Mouse (Mus musculus): ENCODE measurements around the gene Tesmin. TPM values are rescaled to one million over a fixed set of nuclear protein-coding genes. Genes with fewer than 3 reads are reported as not detected.

Tesmin gene
- polyA plus RNA-seq, 1 experiment from 2014 or later: 0.66 TPM

- H3K4me1 ChIP-seq (replicated peaks): no peaks in the 10 kb centered on the region
- no peaks in the 10 kb centered on the region for H3K27me3 ChIP-seq
- H3K4me3 ChIP-seq: no peak overlapping the region
- WGBS: 86% methylated on average over 4 of the region's 4 CpGs
- H3K27ac ChIP-seq (replicated peaks): no peak overlapping the region
- no peak overlapping the region for H3K9ac ChIP-seq
- no peak overlapping the region for H3K4me2 ChIP-seq
- H3K36me3 ChIP-seq: 0 out of 2 replicates have a peak, but pooled peaks cover 2% of the 10 kb centered on the region
- no peak for ATAC-seq (ENCODE audit: low FRiP score, low read depth)
- H3K9me3 ChIP-seq: no peaks in the 10 kb centered on the region
These were observed 25.1 kb upstream of the Tesmin start for GRCm38 (mm10) chr19:3363510-3363909.

DNA sequence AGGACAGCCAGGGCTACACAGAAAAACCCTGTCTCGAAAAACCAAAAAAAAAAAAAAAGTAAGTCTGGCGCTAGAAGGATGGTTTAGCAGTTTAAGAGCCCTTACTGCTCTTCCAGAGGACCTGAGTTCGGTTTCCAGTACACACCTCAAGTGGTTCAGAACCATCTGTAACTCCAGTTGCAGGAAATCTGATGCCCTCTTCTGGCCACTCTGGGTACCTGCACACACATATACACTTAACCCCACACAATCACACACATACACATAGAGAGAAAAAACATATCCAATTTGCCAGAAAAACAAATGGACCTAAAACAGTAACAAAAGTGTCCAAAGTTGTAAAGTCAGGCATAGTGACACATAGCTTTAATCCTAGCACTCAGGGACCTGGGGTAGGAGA is 23.6 kb upstream of the Tesmin start:
- Histone ChIP-seq H3K36me3 (no peaks in the 10 kb centered on the region), H3K9ac (no peak overlapping the region), H3K4me1 (replicated peaks) (no peaks in the 10 kb centered on the region), H3K9me3 (no peaks in the 10 kb centered on the region), H3K27me3 (no peaks in the 10 kb centered on the region), H3K4me2 (no peak overlapping the region), H3K4me3 (no peak overlapping the region), H3K27ac (replicated peaks) (no peak overlapping the region)
- WGBS: 88% methylated on average over 3 of the region's 3 CpGs
- no peak for ATAC-seq (ENCODE audit: low FRiP score, low read depth)

DNA sequence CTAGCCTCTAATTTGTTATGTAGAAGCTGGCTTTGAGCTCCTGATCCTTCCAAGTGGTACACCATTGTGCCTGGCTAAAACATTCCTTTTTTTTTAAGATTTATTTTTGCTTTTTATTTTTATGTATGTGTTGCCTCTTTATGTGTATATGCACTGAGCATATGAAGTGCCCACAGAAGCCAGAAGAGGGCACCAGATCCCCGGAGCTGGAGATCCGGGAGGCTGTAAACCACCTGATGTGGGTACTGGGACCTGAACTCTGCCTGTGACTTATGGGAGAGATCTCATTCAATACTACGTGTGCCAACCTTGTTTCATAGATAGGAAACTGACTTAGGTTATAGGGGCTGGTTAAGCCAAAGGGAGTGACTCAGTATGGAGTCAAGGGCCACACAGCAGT is 20.4 kb upstream of the Tesmin start:
- Histone ChIP-seq H3K9ac (no peak overlapping the region), H3K4me2 (no peak overlapping the region), H3K36me3 (no peaks in the 10 kb centered on the region), H3K4me1 (replicated peaks) (no peaks in the 10 kb centered on the region), H3K4me3 (no peak overlapping the region), H3K27me3 (no peaks in the 10 kb centered on the region), H3K9me3 (no peaks in the 10 kb centered on the region), H3K27ac (replicated peaks) (no peak overlapping the region)
- 92% methylated on average over 3 of the region's 3 CpGs for WGBS
- ATAC-seq (ENCODE audit: low FRiP score, low read depth): no peak

GRCm38 (mm10) chr19:3373380-3373779 is 15.3 kb upstream of the Tesmin start:
- WGBS: 66% methylated on average over 12 of the region's 12 CpGs
- Histone ChIP-seq H3K4me1 (replicated peaks) (no peaks in the 10 kb centered on the region), H3K27me3 (no peaks in the 10 kb centered on the region), H3K9ac (no peak overlapping the region), H3K36me3 (no peaks in the 10 kb centered on the region), H3K4me3 (no peak overlapping the region), H3K4me2 (no peak overlapping the region), H3K9me3 (no peaks in the 10 kb centered on the region), H3K27ac (replicated peaks) (no peak overlapping the region)
- no peak for ATAC-seq (ENCODE audit: low FRiP score, low read depth)

- no peaks in the 10 kb centered on the region for H3K27me3 ChIP-seq
- no peaks in the 10 kb centered on the region for H3K9me3 ChIP-seq
- H3K4me3 ChIP-seq: no peak overlapping the region
- no peaks in the 10 kb centered on the region for H3K36me3 ChIP-seq
- no peak overlapping the region for H3K27ac ChIP-seq (replicated peaks)
- 65% methylated on average over 2 of the region's 2 CpGs for WGBS
- ATAC-seq (ENCODE audit: low FRiP score, low read depth): no peak
- no peak overlapping the region for H3K9ac ChIP-seq
- H3K4me2 ChIP-seq: no peak overlapping the region
- H3K4me1 ChIP-seq (replicated peaks): no peaks in the 10 kb centered on the region
These were observed 14.6 kb upstream of the Tesmin start for GRCm38 (mm10) chr19:3374028-3374427.

DNA sequence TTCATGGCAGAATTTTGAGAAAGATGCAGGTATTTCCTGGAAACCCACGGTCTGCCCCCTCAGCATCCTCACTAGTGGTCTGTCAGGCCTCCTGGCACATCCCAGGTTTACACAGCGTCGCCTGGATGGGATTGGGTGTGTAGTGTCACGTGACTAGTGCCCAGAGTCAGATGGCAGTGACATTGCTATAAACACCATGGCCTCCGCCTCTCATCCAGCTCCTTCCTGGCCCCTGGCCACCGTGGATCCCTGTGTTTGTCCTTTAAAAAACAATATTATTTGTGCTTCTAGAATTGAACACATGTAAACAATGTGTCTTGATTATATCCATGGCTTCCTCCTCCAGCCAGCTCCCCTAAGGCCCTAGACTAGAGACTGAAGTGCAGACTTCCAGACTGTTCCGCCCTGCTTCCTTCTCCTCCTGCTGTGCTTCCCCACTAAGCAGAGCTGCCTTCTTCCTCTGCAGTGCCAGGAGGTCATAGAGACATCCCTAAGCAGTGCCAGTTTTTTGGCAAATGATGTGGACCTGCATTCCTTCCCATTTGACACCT is 12.6 kb upstream of the Tesmin start:
- Histone ChIP-seq H3K4me3 (no peak overlapping the region), H3K9me3 (no peaks in the 10 kb centered on the region), H3K4me1 (replicated peaks) (no peaks in the 10 kb centered on the region), H3K27ac (replicated peaks) (no peak overlapping the region), H3K9ac (no peak overlapping the region), H3K27me3 (no peaks in the 10 kb centered on the region), H3K4me2 (no peak overlapping the region), H3K36me3 (no peaks in the 10 kb centered on the region)
- 68% methylated on average over 7 of the region's 7 CpGs for WGBS
- no peak for ATAC-seq (ENCODE audit: low FRiP score, low read depth)

- Histone ChIP-seq H3K36me3 (no peaks in the 10 kb centered on the region), H3K27ac (replicated peaks) (no peak overlapping the region), H3K4me2 (no peak overlapping the region), H3K9ac (no peak overlapping the region), H3K9me3 (no peaks in the 10 kb centered on the region), H3K27me3 (no peaks in the 10 kb centered on the region), H3K4me3 (no peak overlapping the region), H3K4me1 (replicated peaks) (no peaks in the 10 kb centered on the region)
- 31% methylated on average over 4 of the region's 4 CpGs for WGBS
- no peak for ATAC-seq (ENCODE audit: low FRiP score, low read depth)
These were observed 11.5 kb upstream of the Tesmin start for GRCm38 (mm10) chr19:3376966-3377715.

DNA sequence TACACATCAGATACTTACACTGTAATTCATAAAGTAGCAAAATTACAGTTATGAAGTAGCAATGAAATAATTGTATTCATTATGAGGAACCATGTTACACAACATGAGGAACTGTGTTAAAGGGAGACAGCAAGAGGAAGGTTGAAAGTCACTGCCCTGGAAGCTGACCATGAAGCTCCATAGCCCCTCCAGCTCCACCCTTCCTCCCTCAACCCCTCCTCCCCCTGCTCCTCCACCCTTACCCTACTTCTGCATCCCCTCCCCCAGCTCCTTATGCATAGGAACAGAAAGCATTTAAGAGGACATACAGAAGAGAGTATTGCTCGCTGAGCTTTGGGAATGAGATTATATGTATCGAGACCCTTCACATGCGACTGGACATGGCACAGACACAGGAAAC is 10.0 kb upstream of the Tesmin start:
- H3K4me3 ChIP-seq: no peak overlapping the region
- no peaks in the 10 kb centered on the region for H3K4me1 ChIP-seq (replicated peaks)
- H3K27ac ChIP-seq (replicated peaks): no peak overlapping the region
- ATAC-seq (ENCODE audit: low FRiP score, low read depth): no peak
- H3K9ac ChIP-seq: no peak overlapping the region
- H3K27me3 ChIP-seq: no peaks in the 10 kb centered on the region
- WGBS: 92% methylated on average over 3 of the region's 3 CpGs
- H3K9me3 ChIP-seq: no peaks in the 10 kb centered on the region
- no peaks in the 10 kb centered on the region for H3K36me3 ChIP-seq
- no peak overlapping the region for H3K4me2 ChIP-seq

- Histone ChIP-seq H3K27me3 (no peaks in the 10 kb centered on the region), H3K36me3 (no peaks in the 10 kb centered on the region), H3K27ac (replicated peaks) (no peak overlapping the region), H3K9me3 (0 out of 2 replicates have a peak, but pooled peaks cover 4% of the 10 kb centered on the region), H3K9ac (no peak overlapping the region), H3K4me3 (no peak overlapping the region), H3K4me2 (no peak overlapping the region), H3K4me1 (replicated peaks) (peaks cover 9% of the 10 kb centered on the region)
- ATAC-seq (ENCODE audit: low FRiP score, low read depth): no peak; the same call in 1 of the 2 replicates
- 71% methylated on average over 6 of the region's 6 CpGs for WGBS
These were observed 596 bp upstream of the Tesmin start for GRCm38 (mm10) chr19:3388061-3388460.

DNA sequence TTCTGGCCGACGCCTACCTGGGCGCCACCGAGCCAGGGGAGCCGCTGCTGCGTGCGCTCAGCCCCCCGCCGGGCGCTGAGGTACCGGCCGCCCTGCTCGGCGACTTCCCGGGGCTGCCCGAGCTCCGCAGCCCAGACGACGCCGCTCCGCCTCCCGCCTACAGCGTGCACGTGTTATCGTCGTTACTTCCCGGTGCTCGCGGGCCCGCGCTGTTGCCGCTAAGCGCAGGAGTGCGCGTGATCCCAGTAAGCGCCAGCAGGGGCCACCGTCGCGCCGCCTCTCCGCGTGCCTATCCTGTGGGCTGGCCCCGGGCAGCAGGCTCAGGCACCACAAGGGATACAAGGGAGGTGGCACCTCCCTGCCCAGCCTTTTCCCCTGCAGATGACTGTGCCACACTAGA is 432 bp downstream of the Tesmin start:
- ATAC-seq (ENCODE audit: low FRiP score, low read depth): peak; percentile 90
- WGBS: 0% methylated on average over 39 of the region's 43 CpGs
- peak overlapping the region; percentile 60 for H3K27ac ChIP-seq (replicated peaks)

GRCm38 (mm10) chr19:3392384-3392783 is 3.7 kb downstream of the Tesmin start:
- H3K4me2 ChIP-seq: no peak overlapping the region
- peaks cover 9% of the 10 kb centered on the region for H3K4me1 ChIP-seq (replicated peaks)
- H3K27ac ChIP-seq (replicated peaks): no peak overlapping the region
- H3K9me3 ChIP-seq: 0 out of 2 replicates have a peak, but pooled peaks cover 4% of the 10 kb centered on the region
- H3K27me3 ChIP-seq: no peaks in the 10 kb centered on the region
- ATAC-seq (ENCODE audit: low FRiP score, low read depth): no peak
- H3K9ac ChIP-seq: no peak overlapping the region
- 85% methylated on average over 1 of the region's 1 CpGs for WGBS
- H3K4me3 ChIP-seq: no peak overlapping the region
- H3K36me3 ChIP-seq: no peaks in the 10 kb centered on the region

More for the DNA sequence above, 432 bp downstream of the Tesmin start:
- H3K9ac ChIP-seq: peak overlapping the region; percentile 46
- H3K27me3 ChIP-seq: no peaks in the 10 kb centered on the region
- H3K4me3 ChIP-seq: peak overlapping the region; percentile 53
- H3K36me3 ChIP-seq: no peaks in the 10 kb centered on the region
- H3K9me3 ChIP-seq: 0 out of 2 replicates have a peak, but pooled peaks cover 4% of the 10 kb centered on the region
- H3K4me1 ChIP-seq (replicated peaks): peaks cover 9% of the 10 kb centered on the region
- H3K4me2 ChIP-seq: peak overlapping the region; percentile 92

- Histone ChIP-seq H3K4me1 (replicated peaks) (peaks cover 2% of the 10 kb centered on the region), H3K9ac (no peak overlapping the region), H3K4me3 (no peak overlapping the region), H3K27me3 (no peaks in the 10 kb centered on the region), H3K4me2 (no peak overlapping the region), H3K9me3 (0 out of 2 replicates have a peak, but pooled peaks cover 4% of the 10 kb centered on the region), H3K36me3 (no peaks in the 10 kb centered on the region), H3K27ac (replicated peaks) (no peak overlapping the region)
- no peak for ATAC-seq (ENCODE audit: low FRiP score, low read depth)
- 74% methylated on average over 3 of the region's 3 CpGs for WGBS
These were observed 5.6 kb downstream of the Tesmin start for GRCm38 (mm10) chr19:3394216-3394615.

Measured in hindbrain, embryonic 15.5 days (tissue).